Mouse (Mus musculus) forebrain, embryonic 12.5 days (tissue): ENCODE data around the gene Sdf4. TPM values are rescaled to one million over a fixed set of nuclear protein-coding genes. Genes with fewer than 3 reads are reported as not detected.

Experiments
- ATAC-seq: fragments of 200-750 bp; cut with Nextera tagmentation; 2 replicates; pipeline ENCODE4 v1.8.0; 2017; ENCODE audit warnings: moderate TSS enrichment; ENCODE audit not compliant: low FRiP score
- H3K27ac ChIP-seq: fragments of 300-500 bp; sonication (generic); 2 replicates; pipeline ENCODE4 v1.5.1; 2016; ENCODE audit warnings: mild to moderate bottlenecking
- H3K27me3 ChIP-seq: fragments of 300-500 bp; sonication (generic); 2 replicates; pipeline ENCODE4 v1.6.1; 2016; ENCODE audit warnings: mild to moderate bottlenecking
- H3K36me3 ChIP-seq: fragments of 300-500 bp; sonication (generic); replicated peaks from 2 replicates; pipeline ENCODE4 v1.6.1; 2016; ENCODE audit warnings: mild to moderate bottlenecking
- H3K4me1 ChIP-seq: fragments of 300-500 bp; sonication (generic); 2 replicates; pipeline ENCODE4 v1.6.1; 2016
- H3K4me2 ChIP-seq: fragments of 300-500 bp; sonication (generic); 2 replicates; pipeline ENCODE4 v1.6.1; 2016; ENCODE audit warnings: mild to moderate bottlenecking, moderate library complexity
- H3K4me3 ChIP-seq: fragments of 300-500 bp; sonication (generic); replicated peaks from 2 replicates; pipeline ENCODE4 v1.5.1; 2016; ENCODE audit warnings: mild to moderate bottlenecking
- H3K9ac ChIP-seq: fragments of 300-500 bp; sonication (generic); 2 replicates; pipeline ENCODE4 v1.6.1; 2016; ENCODE audit warnings: mild to moderate bottlenecking
- H3K9me3 ChIP-seq: fragments of 300-500 bp; sonication (generic); 2 replicates; pipeline ENCODE4 v1.6.1; 2016
- WGBS: fragments of 180-500 bp; shearing (Covaris S2); methylation state at CpG from one replicate; pipeline ENCODE4 v1.1.7; 2016; 5-methylcytosine and 5-hydroxymethylcytosine counted together
- microRNA counts: library from miRNA; unstranded; fragments of <30 nt; microRNA quantifications from one replicate; lab custom pipeline; 2017
- microRNA-seq: library from miRNA; unstranded; fragments of <30 nt; microRNA quantifications from one replicate; pipeline ENCODE4, GENCODE M21; 2017
- polyA plus RNA-seq: library from polyadenylated mRNA; unstranded; fragments of >200 nt; fragmentation: Nextera tagmentation; extraction: Ambion mirVana; gene quantifications from 2 replicates; pipeline ENCODE4 v1.2.1, GENCODE M21; 2016

Gene Sdf4
- polyA plus RNA-seq, 1 experiment from 2014 or later = 115 TPM

GRCm38 (mm10) chr4:156059713-156060112 lies 67.0 kb downstream of the Sdf4 start:
- WGBS = 44% methylated on average over 10 of the region's 10 CpGs
- peaks cover 6% of the 10 kb centered on the region; the same call in 1 of the 2 replicates for H3K27me3 ChIP-seq
- H3K9me3 ChIP-seq = no peaks in the 10 kb centered on the region
- peaks cover 8% of the 10 kb centered on the region for H3K4me1 ChIP-seq
- no peaks in the 10 kb centered on the region for H3K36me3 ChIP-seq
- no peak overlapping the region for H3K9ac ChIP-seq
- H3K4me2 ChIP-seq = no peak overlapping the region
- no peak overlapping the region for H3K27ac ChIP-seq
- no peak overlapping the region for H3K4me3 ChIP-seq
- no peak for ATAC-seq

MicroRNAs encoded within 50 kb of the gene (microRNA counts, 519-probe panel; counts per million panel counts)
- microRNA mmu-miR-200a (lab: Ali Mortazavi, UCI) (2,657 counts per million, percentile 19 among the panel's probes with 10 or more counts), microRNA mmu-miR-200b (lab: Ali Mortazavi, UCI) (5,167 counts per million, percentile 70 among the panel's probes with 10 or more counts), microRNA mmu-miR-429 (lab: Ali Mortazavi, UCI) (5,235 counts per million, percentile 72 among the panel's probes with 10 or more counts)

Small RNAs within 50 kb of the gene (microRNA-seq; reads per million reads assigned to microRNA genes)
- gene Mir200a (284 reads per million, percentile 62 among the genes with 10 or more reads in this experiment), gene Mir200b (1,225 reads per million, percentile 79 among the genes with 10 or more reads in this experiment), gene Mir429 (4,170 reads per million, percentile 88 among the genes with 10 or more reads in this experiment)

Other genes starting within 250 kb of the Sdf4 start
- gene Atad3a, start 231.8 kb upstream of the Sdf4 start, polyA plus RNA-seq = 95.3 and 99.0 TPM in 2 replicates
- gene Vwa1, start 218.2 kb upstream of the Sdf4 start, polyA plus RNA-seq = 9.8 and 11.5 TPM in 2 replicates
- gene Tmem88b, start 207.0 kb upstream of the Sdf4 start, polyA plus RNA-seq = 0.22 and 0.35 TPM in 2 replicates
- not detected in 2 replicates for gene Ankrd65, start 202.4 kb upstream of the Sdf4 start, polyA plus RNA-seq
- gene Mrpl20, start 190.0 kb upstream of the Sdf4 start, polyA plus RNA-seq = 209 and 210 TPM in 2 replicates
- gene Ccnl2, start 180.4 kb upstream of the Sdf4 start, polyA plus RNA-seq = 195 and 202 TPM in 2 replicates
- 131 and 132 TPM in 2 replicates for gene Aurkaip1, start 161.6 kb upstream of the Sdf4 start, polyA plus RNA-seq
- gene Mxra8, start 153.2 kb upstream of the Sdf4 start, polyA plus RNA-seq = 22.9 and 24.3 TPM in 2 replicates
- 6.1 and 9.2 TPM in 2 replicates for gene Dvl1, start 145.5 kb upstream of the Sdf4 start, polyA plus RNA-seq
- gene Tas1r3, start 129.5 kb upstream of the Sdf4 start, polyA plus RNA-seq = 0.51 and 0.61 TPM in 2 replicates
- 17.9 and 23.4 TPM in 2 replicates for gene Cptp, start 123.4 kb upstream of the Sdf4 start, polyA plus RNA-seq
- 92.2 and 94.1 TPM in 2 replicates for gene Ints11, start 123.3 kb upstream of the Sdf4 start, polyA plus RNA-seq
- gene Pusl1, start 101.1 kb upstream of the Sdf4 start, polyA plus RNA-seq = 44.6 and 48.8 TPM in 2 replicates
- 47.9 and 57.2 TPM in 2 replicates for gene Acap3, start 101.0 kb upstream of the Sdf4 start, polyA plus RNA-seq
- gene Ube2j2, start 49.0 kb upstream of the Sdf4 start, polyA plus RNA-seq = 154 and 159 TPM in 2 replicates
- 10.9 and 11.6 TPM in 2 replicates for gene C1qtnf12, start 30.6 kb upstream of the Sdf4 start, polyA plus RNA-seq
- gene B3galt6, start 223 bp upstream of the Sdf4 start, polyA plus RNA-seq = 16.4 and 18.6 TPM in 2 replicates
- gene Tnfrsf4, start 21.0 kb downstream of the Sdf4 start, polyA plus RNA-seq = 0.70 and 1.2 TPM in 2 replicates
- 1.3 and 1.4 TPM in 2 replicates for gene Tnfrsf18, start 33.3 kb downstream of the Sdf4 start, polyA plus RNA-seq
- 0.22 and 0.37 TPM in 2 replicates for gene Ttll10, start 66.5 kb downstream of the Sdf4 start, polyA plus RNA-seq
- 68.9 and 69.0 TPM in 2 replicates for gene 9430015G10Rik, start 117.1 kb downstream of the Sdf4 start, polyA plus RNA-seq
- gene Rnf223, start 137.6 kb downstream of the Sdf4 start, polyA plus RNA-seq = 1.2 and 1.3 TPM in 2 replicates
- gene Agrn, start 204.6 kb downstream of the Sdf4 start, polyA plus RNA-seq = 139 and 152 TPM in 2 replicates
- gene Isg15, start 207.9 kb downstream of the Sdf4 start, polyA plus RNA-seq = 0.64 and 0.79 TPM in 2 replicates
- gene AW011738, start 210.4 kb downstream of the Sdf4 start, polyA plus RNA-seq = 7.1 and 8.2 TPM in 2 replicates
- 2.1 and 2.4 TPM in 2 replicates for gene Perm1, start 223.0 kb downstream of the Sdf4 start, polyA plus RNA-seq
- gene Plekhn1, start 242.0 kb downstream of the Sdf4 start, polyA plus RNA-seq = 27.6 and 28.5 TPM in 2 replicates
- 90.4 and 95.7 TPM in 2 replicates for gene Noc2l, start 243.1 kb downstream of the Sdf4 start, polyA plus RNA-seq